Mouse (Mus musculus): ENCODE data around the gene 1500009L16Rik.

The 1500009L16Rik gene

GRCm38 (mm10) chr10:83722579-83723031 lies at the start of gene 1500009L16Rik:
1500009L16Rik (plus strand) TSS chr10:83722865.
- no peak for DNase-seq (ENCODE audit: low read depth, low spot score)

GRCm38 (mm10) chr10:83681334-83681733 lies 41.3 kb upstream of the 1500009L16Rik start:
- no peak for DNase-seq (ENCODE audit: low read depth, low spot score)

DNA sequence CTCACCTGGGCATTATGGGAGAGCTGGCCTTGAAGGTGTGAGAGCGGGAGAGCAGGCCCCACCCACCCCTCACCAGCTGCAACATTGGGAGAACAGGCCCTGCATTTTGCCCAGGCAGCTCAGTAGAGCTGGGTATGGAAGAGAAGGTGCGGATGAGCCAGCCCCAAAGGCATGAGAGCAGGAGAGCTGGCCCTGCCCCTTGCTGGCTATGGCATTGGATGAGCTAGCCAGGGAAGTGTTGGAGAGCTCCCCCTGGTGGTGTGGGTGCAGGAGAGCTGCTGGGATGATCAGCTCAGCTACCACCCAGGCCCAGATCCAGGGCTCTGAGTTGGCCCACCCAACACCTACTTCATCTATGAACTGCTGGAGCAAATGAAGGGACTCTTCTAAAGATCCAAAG lies 34.5 kb upstream of the 1500009L16Rik start:
- no peak for DNase-seq (ENCODE audit: low read depth, low spot score)

DNA sequence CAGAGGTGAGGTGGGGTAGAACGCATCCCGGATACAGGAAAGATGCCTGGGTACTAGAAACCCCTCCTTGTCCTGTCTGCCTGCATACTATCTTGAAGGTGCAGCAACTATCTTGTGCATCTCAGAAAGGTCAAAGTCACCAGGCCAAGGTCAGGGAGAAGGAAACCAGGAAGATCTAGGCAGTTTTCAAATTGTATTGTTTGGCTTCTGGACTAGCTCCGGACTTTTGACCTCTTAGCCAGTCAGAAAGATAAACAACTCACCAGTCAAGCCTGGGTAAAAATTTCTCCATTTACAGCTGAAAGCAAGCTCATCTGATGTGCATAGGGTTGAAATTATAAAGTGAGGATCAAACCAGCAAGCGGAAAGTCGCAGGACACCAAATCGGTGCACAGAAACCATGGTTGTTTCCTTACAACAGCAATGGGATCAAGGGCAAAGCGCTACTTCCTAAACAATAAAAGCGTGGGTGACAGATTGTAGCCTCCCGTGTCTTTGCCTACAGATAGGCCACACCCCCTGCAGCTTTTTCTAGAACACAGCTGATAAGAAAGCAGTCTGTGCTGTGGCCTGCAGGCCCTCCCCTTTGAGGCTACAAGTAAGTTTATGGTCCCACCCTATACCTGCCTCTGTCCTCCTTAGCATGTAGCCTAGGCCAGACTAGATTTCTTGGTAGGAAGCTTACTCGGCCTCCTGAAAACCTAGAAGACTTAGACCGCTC lies 30.3 kb upstream of the 1500009L16Rik start:
- no peak for DNase-seq (ENCODE audit: low read depth, low spot score)

GRCm38 (mm10) chr10:83696226-83696625 lies 26.4 kb upstream of the 1500009L16Rik start:
- DNase-seq (ENCODE audit: low read depth, low spot score) = no peak

GRCm38 (mm10) chr10:83706628-83707027 lies 16.0 kb upstream of the 1500009L16Rik start:
- DNase-seq (ENCODE audit: low read depth, low spot score) = no peak

GRCm38 (mm10) chr10:83709920-83710319 lies 12.7 kb upstream of the 1500009L16Rik start:
- no peak for DNase-seq (ENCODE audit: low read depth, low spot score)

- no peak for DNase-seq (ENCODE audit: low read depth, low spot score)
These were observed 10.9 kb upstream of the 1500009L16Rik start for GRCm38 (mm10) chr10:83711769-83712168.

GRCm38 (mm10) chr10:83718855-83719474 lies 3.7 kb upstream of the 1500009L16Rik start:
- no peak for DNase-seq (ENCODE audit: low read depth, low spot score)

GRCm38 (mm10) chr10:83723055-83723454 lies 390 bp downstream of the 1500009L16Rik start:
- no peak for DNase-seq (ENCODE audit: low read depth, low spot score)

GRCm38 (mm10) chr10:83724351-83725059 lies 1.8 kb downstream of the 1500009L16Rik start:
- DNase-seq (ENCODE audit: low read depth, low spot score) = no peak

DNA sequence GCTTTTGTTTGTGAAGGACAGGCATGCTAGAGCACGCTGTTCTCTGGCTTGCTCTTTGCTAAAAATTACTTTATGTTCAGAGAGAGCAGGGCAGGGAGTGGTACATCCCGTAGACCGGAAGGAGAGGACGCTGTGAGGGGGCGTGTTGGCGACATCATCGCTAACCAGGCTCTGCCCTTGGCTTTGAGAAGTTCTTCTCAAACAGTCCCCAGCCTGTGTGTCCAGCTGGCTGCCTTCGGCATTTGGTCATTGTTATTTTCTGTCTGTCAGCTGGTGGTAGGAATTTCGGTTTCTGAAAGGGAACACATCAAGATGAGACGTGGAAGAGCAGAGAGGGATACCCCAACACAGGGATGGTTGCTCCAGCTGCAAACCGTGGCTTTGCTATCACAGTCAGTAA lies 3.5 kb downstream of the 1500009L16Rik start:
- DNase-seq (ENCODE audit: low read depth, low spot score) = no peak

GRCm38 (mm10) chr10:83727846-83728245 lies 5.2 kb downstream of the 1500009L16Rik start:
- no peak for DNase-seq (ENCODE audit: low read depth, low spot score)

GRCm38 (mm10) chr10:83728529-83728928 lies 5.9 kb downstream of the 1500009L16Rik start:
- DNase-seq (ENCODE audit: low read depth, low spot score) = no peak

GRCm38 (mm10) chr10:83729076-83729475 lies 6.4 kb downstream of the 1500009L16Rik start:
- DNase-seq (ENCODE audit: low read depth, low spot score) = no peak

DNA sequence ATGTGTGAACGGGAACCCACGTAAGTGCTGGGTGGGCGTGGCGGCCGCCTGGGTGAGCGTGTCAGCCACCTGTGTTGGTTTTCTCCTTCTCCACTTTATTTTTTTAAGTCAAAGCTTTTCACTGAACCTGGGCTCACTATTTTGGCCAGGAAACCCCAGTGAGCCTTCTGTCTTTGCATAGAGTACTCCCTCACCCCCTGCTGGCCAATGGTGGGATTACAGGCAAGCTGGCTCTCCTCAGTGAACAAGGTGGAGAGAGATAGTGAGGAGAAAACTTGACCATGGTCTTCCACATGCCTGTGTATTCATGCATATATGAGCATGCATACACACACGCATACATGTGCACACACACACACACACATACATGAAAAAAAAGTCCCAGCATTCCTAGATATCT lies 6.8 kb downstream of the 1500009L16Rik start:
- DNase-seq (ENCODE audit: low read depth, low spot score) = peak; percentile 31

GRCm38 (mm10) chr10:83733725-83734124 lies 11.1 kb downstream of the 1500009L16Rik start:
- DNase-seq (ENCODE audit: low read depth, low spot score) = no peak

GRCm38 (mm10) chr10:83738996-83739655 lies 16.5 kb downstream of the 1500009L16Rik start:
- no peak for DNase-seq (ENCODE audit: low read depth, low spot score)

GRCm38 (mm10) chr10:83744656-83745055 lies 22.0 kb downstream of the 1500009L16Rik start:
- DNase-seq (ENCODE audit: low read depth, low spot score) = no peak

DNA sequence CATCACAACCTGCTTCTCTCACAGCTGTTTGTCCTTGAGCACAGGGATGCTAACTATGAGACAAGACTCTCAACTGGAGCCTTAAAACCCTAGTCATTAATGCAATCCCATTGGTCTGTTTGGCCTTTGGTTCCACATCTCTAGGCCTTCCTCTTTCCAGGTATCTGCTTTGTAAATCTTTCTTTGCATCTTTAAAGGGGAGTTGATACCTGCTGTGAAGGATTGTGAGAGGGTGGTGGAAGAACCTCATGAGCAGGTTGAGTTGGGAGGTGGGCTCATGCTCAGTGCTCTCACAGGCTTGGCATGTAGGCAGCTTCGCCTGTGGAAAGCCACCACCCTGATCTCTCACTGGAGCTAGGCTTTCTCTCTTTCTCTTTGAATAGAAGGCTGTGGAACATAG lies 30.4 kb downstream of the 1500009L16Rik start:
- DNase-seq (ENCODE audit: low read depth, low spot score) = no peak

- DNase-seq (ENCODE audit: low read depth, low spot score) = no peak
These were observed 34.8 kb downstream of the 1500009L16Rik start for GRCm38 (mm10) chr10:83757343-83757962.
